Mouse (Mus musculus): ENCODE data around the gene Slc38a9.

GRCm38 (mm10) chr13:112661687-112662086, 1.1 kb downstream of the Slc38a9 start:
- no peak for TF ChIP-seq CTCF (IDR thresholded peaks at IDR 0.05; ENCODE audit: low read depth, low read length)
- TF ChIP-seq TAL1 (conservative IDR thresholded peaks at IDR 0.05; ENCODE audit: low read depth, low read length), result no peak
- TF ChIP-seq GATA1 (IDR thresholded peaks at IDR 0.05; ENCODE audit: borderline replicate concordance, low read length), result no peak
- no peak for TF ChIP-seq GATA2 (IDR thresholded peaks at IDR 0.05; ENCODE audit: borderline replicate concordance, low read depth, low read length)
- TF ChIP-seq POLR2AphosphoS5 (IDR thresholded peaks at IDR 0.05; ENCODE audit: insufficient replicate concordance, low read depth, low read length), result no peak
